Mouse (Mus musculus): ENCODE results near the gene Gm17324. TPM values are rescaled to one million over a fixed set of nuclear protein-coding genes. Genes with fewer than 3 reads are reported as not detected.
"Not testable (repeated sequence)": the region's sequence is repeated elsewhere in the genome, so short reads cannot be mapped to it uniquely, and the experiment has no call there.

The Gm17324 gene
- polyA plus RNA-seq, 1 experiment, result 0.08 TPM

DNA sequence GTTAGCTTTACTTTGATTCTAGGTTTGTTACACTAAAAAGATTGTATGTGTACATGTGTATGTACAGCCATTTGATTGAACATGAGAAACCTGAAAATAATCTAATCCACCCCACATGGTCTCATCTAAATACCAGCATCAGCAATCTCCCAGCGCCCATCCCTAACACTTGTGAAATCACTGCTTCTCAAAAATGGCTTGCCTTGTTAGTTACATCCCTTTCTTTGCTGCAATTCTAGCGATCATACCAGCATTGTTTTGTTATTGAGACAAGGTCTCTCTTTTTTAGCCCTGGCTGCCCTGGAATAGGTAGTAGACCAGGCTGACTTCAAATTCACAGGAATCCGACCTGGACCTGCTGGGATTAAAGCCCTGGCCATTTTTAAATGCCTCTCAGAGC is 33.8 kb upstream of the Gm17324 start:
- Histone ChIP-seq H3K4me3 (ENCODE audit: insufficient read depth, low read depth, low read length) (peak overlapping the region; percentile 82), H3K27me3 (replicated peaks; ENCODE audit: control insufficient read depth, insufficient read depth, low read length) (no peaks in the 10 kb centered on the region), H3K27ac (ENCODE audit: insufficient read depth, low read depth, low read length) (peak overlapping the region; percentile 98), H3K4me1 (ENCODE audit: control insufficient read depth, insufficient read depth, low read length) (peaks cover 11% of the 10 kb centered on the region; the same call in 1 of the 2 replicates), H3K36me3 (ENCODE audit: control insufficient read depth, insufficient read depth, low read length) (peaks cover 13% of the 10 kb centered on the region)
- TF ChIP-seq POLR2A (IDR thresholded peaks at IDR 0.05; ENCODE audit: low read depth, low read length) (no peak), CTCF (conservative IDR thresholded peaks at IDR 0.05; ENCODE audit: insufficient read depth, insufficient read length, low read depth, low read length) (no peak)
- no peak for DNase-seq
- 25% methylated on average over 3 of the region's 3 CpGs for WGBS

GRCm38 (mm10) chr9:78481423-78482331 is 33.1 kb upstream of the Gm17324 start:
- TF ChIP-seq CTCF (conservative IDR thresholded peaks at IDR 0.05; ENCODE audit: insufficient read depth, insufficient read length, low read depth, low read length) (no peak), POLR2A (IDR thresholded peaks at IDR 0.05; ENCODE audit: low read depth, low read length) (peak; percentile 99)
- Histone ChIP-seq H3K4me3 (ENCODE audit: insufficient read depth, low read depth, low read length) (peak overlapping the region; percentile 95), H3K36me3 (ENCODE audit: control insufficient read depth, insufficient read depth, low read length) (peaks cover 21% of the 10 kb centered on the region), H3K4me1 (ENCODE audit: control insufficient read depth, insufficient read depth, low read length) (peaks cover 11% of the 10 kb centered on the region; the same call in 1 of the 2 replicates), H3K27me3 (replicated peaks; ENCODE audit: control insufficient read depth, insufficient read depth, low read length) (no peaks in the 10 kb centered on the region), H3K27ac (ENCODE audit: insufficient read depth, low read depth, low read length) (peak overlapping the region; percentile 98)
- DNase-seq, result peak; percentile 99
- under 1% methylated on average over 71 of the region's 77 CpGs for WGBS

DNA sequence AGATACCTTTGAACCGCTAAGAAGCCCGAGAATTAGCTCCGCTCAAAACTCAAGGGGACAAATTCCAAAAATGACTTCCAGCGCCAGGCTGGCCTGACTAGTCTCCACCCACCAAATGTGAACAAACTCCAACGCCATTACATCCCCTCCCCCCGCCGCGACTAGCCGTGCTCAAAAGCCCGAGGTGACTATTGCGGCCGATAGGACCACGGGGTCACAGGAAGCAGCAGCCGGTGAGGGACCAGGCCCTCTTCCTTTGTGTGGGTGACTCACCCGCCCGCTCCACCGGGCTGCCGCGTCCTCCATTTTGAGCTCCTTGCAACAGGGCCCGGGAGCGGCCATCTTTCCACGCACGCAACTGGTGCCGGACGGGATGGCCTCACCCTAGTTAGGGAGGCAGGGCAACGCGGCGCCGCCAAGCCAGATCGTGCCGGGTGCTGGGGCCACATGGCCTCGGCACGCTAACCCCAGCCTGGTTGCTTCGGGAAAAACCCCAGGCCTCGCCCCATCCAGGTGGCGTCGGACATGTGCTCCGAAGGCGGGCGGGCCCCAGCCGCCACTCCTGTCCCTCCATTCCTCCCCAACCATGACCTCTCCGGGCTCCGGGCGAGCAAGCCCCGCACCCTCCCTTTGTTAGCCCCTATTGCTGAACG is 32.2 kb upstream of the Gm17324 start:
- Histone ChIP-seq H3K27ac (ENCODE audit: insufficient read depth, low read depth, low read length) (peak overlapping the region; percentile 91), H3K4me1 (ENCODE audit: control insufficient read depth, insufficient read depth, low read length) (peaks cover 11% of the 10 kb centered on the region; the same call in 1 of the 2 replicates), H3K4me3 (ENCODE audit: insufficient read depth, low read depth, low read length) (peak overlapping the region; percentile 95), H3K36me3 (ENCODE audit: control insufficient read depth, insufficient read depth, low read length) (peaks cover 23% of the 10 kb centered on the region), H3K27me3 (replicated peaks; ENCODE audit: control insufficient read depth, insufficient read depth, low read length) (no peaks in the 10 kb centered on the region)
- under 1% methylated on average over 46 of the region's 46 CpGs for WGBS
- peak; percentile 91 for DNase-seq
- peak; percentile 74 for TF ChIP-seq POLR2A (IDR thresholded peaks at IDR 0.05; ENCODE audit: low read depth, low read length)
- TF ChIP-seq CTCF (conservative IDR thresholded peaks at IDR 0.05; ENCODE audit: insufficient read depth, insufficient read length, low read depth, low read length), result no peak

- peaks cover 11% of the 10 kb centered on the region; the same call in 1 of the 2 replicates for H3K4me1 ChIP-seq (ENCODE audit: control insufficient read depth, insufficient read depth, low read length)
- H3K4me3 ChIP-seq (ENCODE audit: insufficient read depth, low read depth, low read length), result peak overlapping the region; percentile 95
- DNase-seq; H3K27me3 ChIP-seq (replicated peaks; ENCODE audit: control insufficient read depth, insufficient read depth, low read length): not testable (repeated sequence)
- 2% methylated on average over 13 of the region's 13 CpGs for WGBS
- H3K27ac ChIP-seq (ENCODE audit: insufficient read depth, low read depth, low read length), result peak overlapping the region; percentile 48; the same call in 1 of the 2 replicates
- peaks cover 23% of the 10 kb centered on the region for H3K36me3 ChIP-seq (ENCODE audit: control insufficient read depth, insufficient read depth, low read length)
These were observed 31.6 kb upstream of the Gm17324 start for GRCm38 (mm10) chr9:78480227-78480626.

GRCm38 (mm10) chr9:78479308-78479707 is 30.7 kb upstream of the Gm17324 start:
- WGBS, result 18% methylated on average over 8 of the region's 8 CpGs
- H3K4me3 ChIP-seq (ENCODE audit: insufficient read depth, low read depth, low read length); DNase-seq; H3K27ac ChIP-seq (ENCODE audit: insufficient read depth, low read depth, low read length); H3K27me3 ChIP-seq (replicated peaks; ENCODE audit: control insufficient read depth, insufficient read depth, low read length): not testable (repeated sequence)
- Histone ChIP-seq H3K36me3 (ENCODE audit: control insufficient read depth, insufficient read depth, low read length) (peaks cover 23% of the 10 kb centered on the region), H3K4me1 (ENCODE audit: control insufficient read depth, insufficient read depth, low read length) (peaks cover 11% of the 10 kb centered on the region; the same call in 1 of the 2 replicates)

DNA sequence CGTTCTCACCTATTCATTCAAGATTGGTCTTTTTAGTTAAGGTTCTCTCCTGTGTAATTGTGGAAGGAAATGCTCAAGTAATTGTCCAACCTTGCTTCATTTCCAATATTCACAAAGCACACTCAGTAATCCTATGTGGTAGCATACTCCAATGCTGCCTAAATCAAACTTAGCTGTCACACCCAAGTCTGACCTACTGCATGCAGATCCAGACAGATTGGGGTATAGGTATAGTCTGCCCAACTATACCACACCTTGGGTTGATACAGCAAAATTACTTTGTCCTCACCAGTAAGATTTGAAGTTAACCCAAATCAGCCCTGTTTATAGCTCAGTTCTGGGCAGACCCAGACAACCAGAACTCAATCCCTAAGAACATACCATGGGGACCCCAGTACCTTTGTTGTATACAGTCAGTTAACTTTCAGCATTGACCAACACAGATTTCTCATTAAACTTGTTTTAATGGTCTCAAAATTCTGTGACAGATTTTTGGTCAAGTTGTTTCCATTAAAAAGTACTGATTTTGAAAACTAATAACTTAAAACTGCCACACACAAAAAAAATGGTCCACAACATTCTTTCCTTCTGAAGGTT is 29.5 kb upstream of the Gm17324 start:
- Histone ChIP-seq H3K36me3 (ENCODE audit: control insufficient read depth, insufficient read depth, low read length) (peaks cover 23% of the 10 kb centered on the region), H3K4me1 (ENCODE audit: control insufficient read depth, insufficient read depth, low read length) (peaks cover 11% of the 10 kb centered on the region; the same call in 1 of the 2 replicates)
- H3K27ac ChIP-seq (ENCODE audit: insufficient read depth, low read depth, low read length); DNase-seq; H3K27me3 ChIP-seq (replicated peaks; ENCODE audit: control insufficient read depth, insufficient read depth, low read length); H3K4me3 ChIP-seq (ENCODE audit: insufficient read depth, low read depth, low read length): not testable (repeated sequence)
- 58% methylated on average over 1 of the region's 1 CpGs for WGBS

DNA sequence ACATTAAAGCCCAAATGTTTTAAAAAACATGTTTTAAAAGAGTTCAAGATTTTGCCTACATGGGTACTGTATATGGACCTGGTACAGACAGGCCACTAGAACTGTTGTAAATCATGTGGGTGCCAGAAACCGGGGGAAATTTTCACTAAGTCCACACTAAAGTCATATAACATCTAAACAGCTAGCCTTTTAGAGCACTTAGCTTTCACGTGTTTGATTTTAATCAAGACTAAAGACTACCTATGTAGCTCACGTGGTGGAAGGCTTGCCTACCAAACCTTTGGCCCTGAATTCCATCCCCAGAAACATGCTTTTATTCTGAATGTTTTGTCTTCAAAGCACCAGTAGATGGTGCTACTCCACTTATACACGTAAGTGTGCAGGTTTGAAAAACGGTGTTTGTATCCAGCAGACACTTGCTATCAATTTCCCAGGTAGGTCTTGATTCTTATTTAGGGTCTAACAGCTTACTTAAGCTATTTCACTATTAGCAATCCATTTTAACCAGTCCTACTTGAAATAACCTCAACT is 28.5 kb upstream of the Gm17324 start:
- peak; percentile 54 for DNase-seq
- no peak overlapping the region for H3K27ac ChIP-seq (ENCODE audit: insufficient read depth, low read depth, low read length)
- peaks cover 23% of the 10 kb centered on the region for H3K36me3 ChIP-seq (ENCODE audit: control insufficient read depth, insufficient read depth, low read length)

More for the DNA sequence above, 28.5 kb upstream of the Gm17324 start:
- WGBS, result 7% methylated on average over 5 of the region's 5 CpGs
- Histone ChIP-seq H3K4me1 (ENCODE audit: control insufficient read depth, insufficient read depth, low read length) (peaks cover 7% of the 10 kb centered on the region; the same call in 1 of the 2 replicates), H3K27me3 (replicated peaks; ENCODE audit: control insufficient read depth, insufficient read depth, low read length) (no peaks in the 10 kb centered on the region), H3K4me3 (ENCODE audit: insufficient read depth, low read depth, low read length) (no peak overlapping the region)
- TF ChIP-seq POLR2A (IDR thresholded peaks at IDR 0.05; ENCODE audit: low read depth, low read length) (no peak), CTCF (conservative IDR thresholded peaks at IDR 0.05; ENCODE audit: insufficient read depth, insufficient read length, low read depth, low read length) (0 out of 2 replicates have a peak, but pooled peaks have one; percentile 5)

Measured in kidney, adult 2 months (tissue).